Comparison of ENCODE assay signal across 27 mouse cellular contexts in the genomic region with DNA sequence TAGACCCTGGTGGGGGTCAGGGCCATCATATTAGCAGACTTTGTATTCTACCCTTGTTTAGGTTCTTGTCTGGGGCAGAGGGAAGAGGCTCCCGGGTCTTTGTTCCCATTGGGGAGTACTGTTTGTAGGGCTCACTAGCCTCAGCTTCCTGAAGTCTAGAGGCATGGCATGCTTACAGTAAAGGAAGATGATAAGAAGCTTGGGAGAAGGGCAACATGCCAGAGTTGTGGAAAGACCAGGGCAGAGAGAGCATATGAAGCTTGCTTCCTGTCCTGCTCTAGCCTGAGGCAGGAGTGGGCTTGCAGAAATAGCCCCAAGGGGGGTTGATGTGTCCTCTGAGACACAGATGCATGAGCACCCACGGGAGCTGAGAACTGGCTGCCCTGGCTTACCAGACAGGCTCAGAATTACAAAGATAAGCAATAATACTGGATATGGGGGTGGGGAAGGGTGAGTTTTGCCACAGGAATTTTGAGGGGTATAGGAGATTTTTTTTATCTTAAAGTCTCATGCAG.
DNase-seq lines count a peak whose midpoint lies in the region; ATAC-seq and TF ChIP-seq lines count a peak whose summit lies in the region.
"Had no signal": no experiment of that assay in that cellular context is flagged by ENCODE, and none has a peak within 500 bp of the region (broad histone marks: within the 10 kb centered on the region; RNA-seq: fewer than 3 reads in every experiment).

No protein-coding gene starts in this region.

- H3K9ac ChIP-seq in heart, postnatal 0 days (replicated peaks; ENCODE audit: low read depth, low read length) = no peak overlapping the region
- H3K9ac ChIP-seq: embryonic facial prominence, embryonic 13.5 days; liver, embryonic 12.5 days; liver, postnatal 0 days; neural tube, embryonic 15.5 days had no signal

- 20% methylated on average over 2 of the region's 2 CpGs for WGBS in heart, postnatal 0 days
- 71% methylated on average over 2 of the region's 2 CpGs for WGBS in embryonic facial prominence, embryonic 10.5 days

- H3K4me1 ChIP-seq in heart, postnatal 0 days (ENCODE audit: control insufficient read depth, insufficient read depth) = no peaks in the 10 kb centered on the region
- peaks cover 10% of the 10 kb centered on the region for H3K4me1 ChIP-seq in embryonic facial prominence, embryonic 10.5 days
- H3K4me1 ChIP-seq: neural tube, embryonic 15.5 days had no signal

- ATAC-seq in heart, postnatal 0 days (ENCODE audit: insufficient read depth, low read depth) = peak; percentile 30; the same call in 1 of the 2 replicates
- ATAC-seq: hindbrain, embryonic 16.5 days; liver, embryonic 12.5 days; liver, postnatal 0 days had no signal

- no peak overlapping the region for H3K4me2 ChIP-seq in heart, postnatal 0 days (ENCODE audit: low read depth, low read length)
- H3K4me2 ChIP-seq: embryonic facial prominence, embryonic 13.5 days; liver, embryonic 12.5 days; neural tube, embryonic 15.5 days had no signal

- H3K9me3 ChIP-seq in heart, postnatal 0 days (replicated peaks; ENCODE audit: control insufficient read depth, low read length) = no peaks in the 10 kb centered on the region
- no peaks in the 10 kb centered on the region for H3K9me3 ChIP-seq in embryonic facial prominence, embryonic 10.5 days
- H3K9me3 ChIP-seq: embryonic facial prominence, embryonic 13.5 days; liver, embryonic 12.5 days; neural tube, embryonic 15.5 days had no signal

- H3K27ac ChIP-seq in heart, postnatal 0 days (ENCODE audit: low read depth) = no peak overlapping the region
- H3K27ac ChIP-seq in embryonic facial prominence, embryonic 10.5 days (replicated peaks) = peak overlapping the region; percentile 51; the same call in 1 of the 2 replicates
- H3K27ac ChIP-seq: embryonic facial prominence, embryonic 13.5 days; liver, embryonic 12.5 days; neural tube, embryonic 15.5 days; stomach, postnatal 0 days had no signal

- no peaks in the 10 kb centered on the region for H3K36me3 ChIP-seq in heart, postnatal 0 days (replicated peaks; ENCODE audit: control insufficient read depth, insufficient read depth, low read length)
- H3K36me3 ChIP-seq in embryonic facial prominence, embryonic 10.5 days (replicated peaks) = no peaks in the 10 kb centered on the region
- H3K36me3 ChIP-seq: embryonic facial prominence, embryonic 13.5 days; liver, embryonic 12.5 days; neural tube, embryonic 15.5 days had no signal

- no peaks in the 10 kb centered on the region for H3K27me3 ChIP-seq in heart, postnatal 0 days (ENCODE audit: control insufficient read depth, insufficient read depth, low read length)
- H3K27me3 ChIP-seq in embryonic facial prominence, embryonic 10.5 days (replicated peaks; ENCODE audit: low read depth, poor library complexity, severe bottlenecking) = no peaks in the 10 kb centered on the region
- H3K27me3 ChIP-seq: CH12.LX; embryonic facial prominence, embryonic 13.5 days; liver, embryonic 12.5 days; neural tube, embryonic 15.5 days had no signal

- intact Hi-C loops in heart, postnatal 36 days (cut with DNase I) = no loop called here
- intact Hi-C loops in gastrocnemius, postnatal 14 days (cut with DNase I; ENCODE audit: low total_unique reads) = no loop called here

- H3K4me3 ChIP-seq in heart, postnatal 0 days (ENCODE audit: low read depth, low read length) = no peak overlapping the region
- no peak overlapping the region for H3K4me3 ChIP-seq in embryonic facial prominence, embryonic 10.5 days
- H3K4me3 ChIP-seq: embryonic facial prominence, embryonic 13.5 days; erythroblast, embryonic 14.5 days; liver, embryonic 12.5 days; neural tube, embryonic 15.5 days had no signal

- TF ChIP-seq CTCF in heart, postnatal 0 days (IDR thresholded peaks at IDR 0.05; ENCODE audit: low read depth) = no peak

- no peak for DNase-seq in heart, postnatal 0 days (ENCODE audit: low spot score)
- no peak for DNase-seq in heart, postnatal 36 days
- peak; percentile 16 for DNase-seq in lung, postnatal 36 days
- DNase-seq in lung, postnatal 4 days = no peak
- DNase-seq in embryonic facial prominence, embryonic 10.5 days (ENCODE audit: low spot score) = no peak
- no peak for DNase-seq in gastrocnemius, adult 8-10 months (ENCODE audit: low spot score in 2 of 2)
- DNase-seq in gastrocnemius, postnatal 14 days = no peak
- DNase-seq: adrenal gland, postnatal 10 days; cerebellum, adult 8-10 months; cerebellum, postnatal 36 days; gastrocnemius, postnatal 25 days; kidney, adult 2 months; layer of hippocampus, postnatal 36 days; left cerebral cortex, postnatal 4 days; liver, postnatal 0 days; midbrain, embryonic 14.5 days; right cerebral cortex, adult 18-20 months; right cerebral cortex, postnatal 4 days; thymus, adult 18-20 months; thymus, postnatal 25 days had no signal

- no peak for TF ChIP-seq EP300 in heart, postnatal 0 days (IDR thresholded peaks at IDR 0.05; ENCODE audit: low read depth)
